8 mouse cellular contexts compared by ENCODE assay signal in genomic region chr1:119648205-119649111, GRCm38 (mm10). TPM values are rescaled to one million over a fixed set of nuclear protein-coding genes. Genes with fewer than 3 reads are reported as not detected.
DNase-seq lines count a peak whose midpoint lies in the region; ATAC-seq and TF ChIP-seq lines count a peak whose summit lies in the region.

TSS of gene Epb41l5 (minus strand) at chr1:119649000.

- H3K9me3 ChIP-seq in embryonic facial prominence, embryonic 11.5 days (replicated peaks; ENCODE audit: control insufficient read depth, low read length), result no peaks in the 10 kb centered on the region
- no peaks in the 10 kb centered on the region for H3K9me3 ChIP-seq in limb, embryonic 10.5 days (replicated peaks)
- no peaks in the 10 kb centered on the region for H3K9me3 ChIP-seq in midbrain, embryonic 12.5 days

- H3K4me1 ChIP-seq in embryonic facial prominence, embryonic 11.5 days (ENCODE audit: control insufficient read depth, insufficient read depth, low read length), result no peaks in the 10 kb centered on the region
- H3K4me1 ChIP-seq in limb, embryonic 10.5 days, result peaks cover 8% of the 10 kb centered on the region; the same call in 1 of the 2 replicates
- peaks cover 18% of the 10 kb centered on the region for H3K4me1 ChIP-seq in midbrain, embryonic 12.5 days
- H3K4me1 ChIP-seq in small intestine, adult 2 months (ENCODE audit: control insufficient read depth, insufficient read depth, insufficient read length, low read length), result peaks cover 2% of the 10 kb centered on the region; the same call in 1 of the 2 replicates

- H3K36me3 ChIP-seq in embryonic facial prominence, embryonic 11.5 days (replicated peaks; ENCODE audit: control insufficient read depth, insufficient read depth, low read depth, low read length), result no peaks in the 10 kb centered on the region
- H3K36me3 ChIP-seq in limb, embryonic 10.5 days, result no peaks in the 10 kb centered on the region
- no peaks in the 10 kb centered on the region for H3K36me3 ChIP-seq in midbrain, embryonic 12.5 days
- no peaks in the 10 kb centered on the region for H3K36me3 ChIP-seq in small intestine, adult 2 months (ENCODE audit: control insufficient read depth, insufficient read depth, low read length)

- ATAC-seq in embryonic facial prominence, embryonic 11.5 days (replicated peaks; ENCODE audit: insufficient number of reproducible peaks, low FRiP score, low TSS enrichment, low read depth), result peak; percentile 90
- ATAC-seq in midbrain, embryonic 12.5 days (ENCODE audit: low FRiP score, low read depth), result peak; percentile 97

- peak within 1 kb of the TSS; percentile 71 for H3K4me2 ChIP-seq in embryonic facial prominence, embryonic 11.5 days (ENCODE audit: low read depth, low read length)
- peak within 1 kb of the TSS; percentile 70 for H3K4me2 ChIP-seq in midbrain, embryonic 12.5 days (replicated peaks)

- H3K4me3 ChIP-seq in embryonic facial prominence, embryonic 11.5 days (ENCODE audit: low read depth, low read length), result peak within 1 kb of the TSS; percentile 72
- H3K4me3 ChIP-seq in limb, embryonic 10.5 days, result peak within 1 kb of the TSS; percentile 69
- H3K4me3 ChIP-seq in midbrain, embryonic 12.5 days, result peak within 1 kb of the TSS; percentile 78
- H3K4me3 ChIP-seq in small intestine, adult 2 months (ENCODE audit: low read depth, low read length), result peak within 1 kb of the TSS; percentile 95

- no peak for TF ChIP-seq POLR2A in small intestine, adult 2 months (IDR thresholded peaks at IDR 0.05; ENCODE audit: low read depth, low read length)

- H3K27ac ChIP-seq in embryonic facial prominence, embryonic 11.5 days (replicated peaks; ENCODE audit: low read depth, low read length), result 0 out of 2 replicates have a peak within 1 kb of the TSS, but pooled peaks have one; percentile 35
- peak within 1 kb of the TSS; percentile 85 for H3K27ac ChIP-seq in limb, embryonic 10.5 days
- peak within 1 kb of the TSS; percentile 82 for H3K27ac ChIP-seq in midbrain, embryonic 12.5 days (replicated peaks)
- peak within 1 kb of the TSS; percentile 74 for H3K27ac ChIP-seq in small intestine, adult 2 months (ENCODE audit: insufficient read depth, low read depth, low read length)

- no peak for TF ChIP-seq CTCF in small intestine, adult 2 months (IDR thresholded peaks at IDR 0.05; ENCODE audit: extremely low read depth, insufficient read length, insufficient replicate concordance, low read depth, low read length)

- DNase-seq in 3134 (ENCODE audit: extremely low read depth, insufficient read length, low spot score), result peak; percentile 89
- peak; percentile 83 for DNase-seq in adrenal gland, postnatal 25 days
- DNase-seq in embryonic facial prominence, embryonic 11.5 days (ENCODE audit: low spot score), result peak; percentile 93
- DNase-seq in heart, adult 11 months, result peak; percentile 98
- peak; percentile 90 for DNase-seq in kidney, adult 11 months
- DNase-seq in limb, embryonic 10.5 days (ENCODE audit: low spot score), result peak; percentile 90

- WGBS in embryonic facial prominence, embryonic 11.5 days, result under 1% methylated on average over 86 of the region's 86 CpGs
- WGBS in limb, embryonic 10.5 days, result under 1% methylated on average over 86 of the region's 86 CpGs
- under 1% methylated on average over 86 of the region's 86 CpGs for WGBS in midbrain, embryonic 12.5 days
- under 1% methylated on average over 85 of the region's 86 CpGs for WGBS in small intestine, adult 2 months

- peak within 1 kb of the TSS; percentile 68 for H3K9ac ChIP-seq in embryonic facial prominence, embryonic 11.5 days (replicated peaks; ENCODE audit: low read length)
- peak within 1 kb of the TSS; percentile 70 for H3K9ac ChIP-seq in midbrain, embryonic 12.5 days (replicated peaks)

- H3K27me3 ChIP-seq in embryonic facial prominence, embryonic 11.5 days (ENCODE audit: control insufficient read depth, insufficient read depth, low read length), result no peaks in the 10 kb centered on the region
- no peaks in the 10 kb centered on the region for H3K27me3 ChIP-seq in limb, embryonic 10.5 days (ENCODE audit: low read depth, poor library complexity, severe bottlenecking)
- no peaks in the 10 kb centered on the region for H3K27me3 ChIP-seq in midbrain, embryonic 12.5 days
- no peaks in the 10 kb centered on the region for H3K27me3 ChIP-seq in small intestine, adult 2 months (ENCODE audit: control insufficient read depth, insufficient read depth, low read length)

RNA-seq across cellular contexts. Expression of gene Epb41l5, which starts in this region (rescaled TPM):
- 12.9 and 14.7 TPM in 2 replicates for total RNA-seq in adrenal gland, postnatal 25 days (2021)
- 21.4 and 25.6 TPM in 2 replicates for polyA plus RNA-seq in embryonic facial prominence, embryonic 11.5 days (2014; fragmentation: Nextera tagmentation; extraction: Ambion mirVana)
- polyA plus RNA-seq in limb, embryonic 10.5 days (2016; fragmentation: Nextera tagmentation; extraction: Ambion mirVana), result 25.0 and 27.7 TPM in 2 replicates
- 36.7 and 41.1 TPM in 2 replicates for polyA plus RNA-seq in midbrain, embryonic 12.5 days (2016; fragmentation: Nextera tagmentation; extraction: Ambion mirVana)
- 2.2 and 2.9 TPM in 2 replicates for polyA plus RNA-seq in small intestine, adult 2 months (2012; rRNA removed)

Comparison
In these comparisons a context has a peak if more than half of its experiments do, and no peak if none do; other contexts are left out.
1. Peak in every context shown above with its lines: DNase-seq, ATAC-seq, H3K4me3 ChIP-seq and H3K27ac ChIP-seq.
2. H3K27ac ChIP-seq: peak in every context shown above with its lines; median percentile 85 in limb, embryonic 10.5 days; 82 in midbrain, embryonic 12.5 days; 74 in small intestine, adult 2 months; 35 in embryonic facial prominence, embryonic 11.5 days.